Mouse (Mus musculus): ENCODE data around the gene Myzap. TPM values are rescaled to one million over a fixed set of nuclear protein-coding genes. Genes with fewer than 3 reads are reported as not detected.

Myzap gene
- polyA plus RNA-seq, 1 experiment from 2014 or later = 7.4 TPM

- Histone ChIP-seq H3K9me3 (ENCODE audit: control insufficient read depth, low read length) (no peaks in the 10 kb centered on the region), H3K4me2 (ENCODE audit: low read depth) (no peak overlapping the region), H3K27ac (ENCODE audit: low read depth, low read length) (no peak overlapping the region), H3K9ac (ENCODE audit: low read length) (no peak overlapping the region), H3K36me3 (ENCODE audit: control insufficient read depth, insufficient read depth, low read length) (no peaks in the 10 kb centered on the region), H3K4me1 (ENCODE audit: control insufficient read depth, insufficient read depth, low read length) (no peaks in the 10 kb centered on the region), H3K4me3 (ENCODE audit: low read depth, low read length) (no peak overlapping the region), H3K27me3 (ENCODE audit: control insufficient read depth, insufficient read depth, low read length) (no peaks in the 10 kb centered on the region)
- 91% methylated on average over 4 of the region's 4 CpGs for WGBS
- no peak for DNase-seq (ENCODE audit: low spot score)
- no peak for ATAC-seq (ENCODE audit: insufficient read depth, low FRiP score, low TSS enrichment)
Observed at GRCm38 (mm10) chr9:71517487-71517886, 74.7 kb downstream of the Myzap start.

GRCm38 (mm10) chr9:71515862-71516261, 76.3 kb downstream of the Myzap start:
- no peak for DNase-seq (ENCODE audit: low spot score)
- Histone ChIP-seq H3K27ac (ENCODE audit: low read depth, low read length) (no peak overlapping the region), H3K4me1 (ENCODE audit: control insufficient read depth, insufficient read depth, low read length) (no peaks in the 10 kb centered on the region), H3K4me2 (ENCODE audit: low read depth) (no peak overlapping the region), H3K36me3 (ENCODE audit: control insufficient read depth, insufficient read depth, low read length) (no peaks in the 10 kb centered on the region), H3K4me3 (ENCODE audit: low read depth, low read length) (no peak overlapping the region), H3K9ac (ENCODE audit: low read length) (no peak overlapping the region), H3K27me3 (ENCODE audit: control insufficient read depth, insufficient read depth, low read length) (no peaks in the 10 kb centered on the region), H3K9me3 (ENCODE audit: control insufficient read depth, low read length) (no peaks in the 10 kb centered on the region)
- no peak for ATAC-seq (ENCODE audit: insufficient read depth, low FRiP score, low TSS enrichment)
- 91% methylated on average over 4 of the region's 4 CpGs for WGBS

GRCm38 (mm10) chr9:71513566-71513965, 78.6 kb downstream of the Myzap start:
- no peaks in the 10 kb centered on the region for H3K36me3 ChIP-seq (ENCODE audit: control insufficient read depth, insufficient read depth, low read length)
- ATAC-seq (ENCODE audit: insufficient read depth, low FRiP score, low TSS enrichment) = no peak
- no peaks in the 10 kb centered on the region for H3K27me3 ChIP-seq (ENCODE audit: control insufficient read depth, insufficient read depth, low read length)
- WGBS = 62% methylated on average over 4 of the region's 4 CpGs
- H3K27ac ChIP-seq (ENCODE audit: low read depth, low read length) = no peak overlapping the region
- no peak overlapping the region for H3K9ac ChIP-seq (ENCODE audit: low read length)
- no peaks in the 10 kb centered on the region for H3K4me1 ChIP-seq (ENCODE audit: control insufficient read depth, insufficient read depth, low read length)
- H3K4me3 ChIP-seq (ENCODE audit: low read depth, low read length) = no peak overlapping the region
- DNase-seq (ENCODE audit: low spot score) = no peak
- no peaks in the 10 kb centered on the region for H3K9me3 ChIP-seq (ENCODE audit: control insufficient read depth, low read length)
- H3K4me2 ChIP-seq (ENCODE audit: low read depth) = no peak overlapping the region

GRCm38 (mm10) chr9:71512899-71513298, 79.3 kb downstream of the Myzap start:
- Histone ChIP-seq H3K9ac (ENCODE audit: low read length) (no peak overlapping the region), H3K36me3 (ENCODE audit: control insufficient read depth, insufficient read depth, low read length) (no peaks in the 10 kb centered on the region), H3K4me1 (ENCODE audit: control insufficient read depth, insufficient read depth, low read length) (no peaks in the 10 kb centered on the region), H3K9me3 (ENCODE audit: control insufficient read depth, low read length) (no peaks in the 10 kb centered on the region), H3K4me2 (ENCODE audit: low read depth) (no peak overlapping the region), H3K4me3 (ENCODE audit: low read depth, low read length) (no peak overlapping the region), H3K27me3 (ENCODE audit: control insufficient read depth, insufficient read depth, low read length) (no peaks in the 10 kb centered on the region), H3K27ac (ENCODE audit: low read depth, low read length) (no peak overlapping the region)
- ATAC-seq (ENCODE audit: insufficient read depth, low FRiP score, low TSS enrichment) = no peak
- DNase-seq (ENCODE audit: low spot score) = no peak
- WGBS = 73% methylated on average over 10 of the region's 10 CpGs

GRCm38 (mm10) chr9:71498391-71499182, 93.6 kb downstream of the Myzap start:
- 54% methylated on average over 10 of the region's 10 CpGs for WGBS
- Histone ChIP-seq H3K4me3 (ENCODE audit: low read depth, low read length) (no peak overlapping the region), H3K9ac (ENCODE audit: low read length) (no peak overlapping the region), H3K36me3 (ENCODE audit: control insufficient read depth, insufficient read depth, low read length) (no peaks in the 10 kb centered on the region), H3K4me2 (ENCODE audit: low read depth) (no peak overlapping the region), H3K9me3 (ENCODE audit: control insufficient read depth, low read length) (no peaks in the 10 kb centered on the region), H3K27me3 (ENCODE audit: control insufficient read depth, insufficient read depth, low read length) (no peaks in the 10 kb centered on the region), H3K27ac (ENCODE audit: low read depth, low read length) (no peak overlapping the region), H3K4me1 (ENCODE audit: control insufficient read depth, insufficient read depth, low read length) (no peaks in the 10 kb centered on the region)
- DNase-seq (ENCODE audit: low spot score) (no peak), ATAC-seq (ENCODE audit: insufficient read depth, low FRiP score, low TSS enrichment) (no peak)

- Histone ChIP-seq H3K4me3 (ENCODE audit: low read depth, low read length) (no peak overlapping the region), H3K9ac (ENCODE audit: low read length) (no peak overlapping the region), H3K9me3 (ENCODE audit: control insufficient read depth, low read length) (no peaks in the 10 kb centered on the region), H3K36me3 (ENCODE audit: control insufficient read depth, insufficient read depth, low read length) (no peaks in the 10 kb centered on the region), H3K4me2 (ENCODE audit: low read depth) (no peak overlapping the region), H3K4me1 (ENCODE audit: control insufficient read depth, insufficient read depth, low read length) (no peaks in the 10 kb centered on the region), H3K27ac (ENCODE audit: low read depth, low read length) (no peak overlapping the region), H3K27me3 (ENCODE audit: control insufficient read depth, insufficient read depth, low read length) (no peaks in the 10 kb centered on the region)
- ATAC-seq (ENCODE audit: insufficient read depth, low FRiP score, low TSS enrichment) (no peak), DNase-seq (ENCODE audit: low spot score) (no peak)
- WGBS = 47% methylated on average over 2 of the region's 2 CpGs
Observed at GRCm38 (mm10) chr9:71496637-71497036, 95.5 kb downstream of the Myzap start.

GRCm38 (mm10) chr9:71493771-71494170, 98.4 kb downstream of the Myzap start:
- Histone ChIP-seq H3K27me3 (ENCODE audit: control insufficient read depth, insufficient read depth, low read length) (no peaks in the 10 kb centered on the region), H3K4me1 (ENCODE audit: control insufficient read depth, insufficient read depth, low read length) (no peaks in the 10 kb centered on the region), H3K9ac (ENCODE audit: low read length) (no peak overlapping the region), H3K4me3 (ENCODE audit: low read depth, low read length) (no peak overlapping the region), H3K4me2 (ENCODE audit: low read depth) (no peak overlapping the region), H3K9me3 (ENCODE audit: control insufficient read depth, low read length) (no peaks in the 10 kb centered on the region), H3K36me3 (ENCODE audit: control insufficient read depth, insufficient read depth, low read length) (no peaks in the 10 kb centered on the region), H3K27ac (ENCODE audit: low read depth, low read length) (no peak overlapping the region)
- ATAC-seq (ENCODE audit: insufficient read depth, low FRiP score, low TSS enrichment) = no peak
- WGBS = 33% methylated on average over 5 of the region's 5 CpGs
- DNase-seq (ENCODE audit: low spot score) = no peak

- DNase-seq (ENCODE audit: low spot score) (no peak), ATAC-seq (ENCODE audit: insufficient read depth, low FRiP score, low TSS enrichment) (no peak)
- no peaks in the 10 kb centered on the region for H3K9me3 ChIP-seq (ENCODE audit: control insufficient read depth, low read length)
- no peaks in the 10 kb centered on the region for H3K36me3 ChIP-seq (ENCODE audit: control insufficient read depth, insufficient read depth, low read length)
- no peaks in the 10 kb centered on the region for H3K4me1 ChIP-seq (ENCODE audit: control insufficient read depth, insufficient read depth, low read length)
- no peaks in the 10 kb centered on the region for H3K27me3 ChIP-seq (ENCODE audit: control insufficient read depth, insufficient read depth, low read length)
- no peak overlapping the region for H3K9ac ChIP-seq (ENCODE audit: low read length)
- no peak overlapping the region for H3K27ac ChIP-seq (ENCODE audit: low read depth, low read length)
- H3K4me3 ChIP-seq (ENCODE audit: low read depth, low read length) = no peak overlapping the region
- H3K4me2 ChIP-seq (ENCODE audit: low read depth) = no peak overlapping the region
- 78% methylated on average over 15 of the region's 15 CpGs for WGBS
Observed at GRCm38 (mm10) chr9:71492296-71493025, 99.7 kb downstream of the Myzap start.

- WGBS = 47% methylated on average over 3 of the region's 3 CpGs
- ATAC-seq (ENCODE audit: insufficient read depth, low FRiP score, low TSS enrichment) (no peak), DNase-seq (ENCODE audit: low spot score) (no peak)
- Histone ChIP-seq H3K36me3 (ENCODE audit: control insufficient read depth, insufficient read depth, low read length) (no peaks in the 10 kb centered on the region), H3K4me3 (ENCODE audit: low read depth, low read length) (no peak overlapping the region), H3K4me1 (ENCODE audit: control insufficient read depth, insufficient read depth, low read length) (no peaks in the 10 kb centered on the region), H3K27ac (ENCODE audit: low read depth, low read length) (no peak overlapping the region), H3K9ac (ENCODE audit: low read length) (no peak overlapping the region), H3K27me3 (ENCODE audit: control insufficient read depth, insufficient read depth, low read length) (no peaks in the 10 kb centered on the region), H3K4me2 (ENCODE audit: low read depth) (no peak overlapping the region), H3K9me3 (ENCODE audit: control insufficient read depth, low read length) (no peaks in the 10 kb centered on the region)
Observed at GRCm38 (mm10) chr9:71490076-71490475, 102.1 kb downstream of the Myzap start.

Measured in neural tube, embryonic 11.5 days (tissue).